Mouse (Mus musculus) inflammation-experienced regulatory T-cells, adult 16 weeks (primary cell): Measurements from ENCODE around the gene Lmo1. TPM values are rescaled to one million over a fixed set of nuclear protein-coding genes. Genes with fewer than 3 reads are reported as not detected.

Experiments
- polyA plus RNA-seq: library from polyadenylated mRNA; unstranded; fragments of 100-300 nt; shearing (Covaris generic); gene quantifications from one replicate; pipeline ENCODE4 v1.2.1, GENCODE M21; 2017

Gene Lmo1
- polyA plus RNA-seq = not detected

GRCm38 (mm10) chr7:109174949-109175669, at the start of gene Lmo1:
Gene Lmo1, minus strand, starts transcription at chr7:109175207.

Other genes with a start within 250 kb of the Lmo1 start
- 0.29 TPM for gene Nlrp10, start 245.0 kb downstream of the Lmo1 start, polyA plus RNA-seq
- 26.4 TPM for gene Eif3f, start 240.8 kb downstream of the Lmo1 start, polyA plus RNA-seq
- gene Tub, start 224.9 kb downstream of the Lmo1 start, polyA plus RNA-seq = 1.1 TPM
- 0.60 TPM for gene Ric3, start 91.9 kb downstream of the Lmo1 start, polyA plus RNA-seq